Mouse (Mus musculus) ES-Bruce4 (cell line): ENCODE results near the gene Emsy. TPM values are rescaled to one million over a fixed set of nuclear protein-coding genes. Genes with fewer than 3 reads are reported as not detected.

Source experiments
- H3K27ac ChIP-seq: 2 replicates; pipeline ENCODE4 v1.5.1; 2012; ENCODE audit warnings: low read length, inconsistent platforms; ENCODE audit not compliant: insufficient read depth
- H3K27me3 ChIP-seq: 2 replicates; pipeline ENCODE4 v1.6.1; 2012; ENCODE audit warnings: mild to moderate bottlenecking, low read length, inconsistent platforms; ENCODE audit not compliant: control insufficient read depth, poor library complexity, insufficient read depth, severe bottlenecking
- H3K36me3 ChIP-seq: 2 replicates; pipeline ENCODE4 v1.6.1; 2012; ENCODE audit warnings: inconsistent platforms, mild to moderate bottlenecking, low read length, moderate library complexity; ENCODE audit not compliant: control insufficient read depth, poor library complexity, insufficient read depth, severe bottlenecking
- H3K4me1 ChIP-seq: one replicate; pipeline ENCODE4 v1.8.1; 2011; ENCODE audit warnings: low read length; ENCODE audit not compliant: control insufficient read depth, insufficient read depth
- H3K4me3 ChIP-seq: 2 replicates; pipeline ENCODE4 v1.5.1; 2011; ENCODE audit warnings: low read depth, mild to moderate bottlenecking, low read length
- H3K9ac ChIP-seq: 2 replicates; pipeline ENCODE4 v1.6.1; 2012; ENCODE audit warnings: low read depth, mild to moderate bottlenecking, inconsistent platforms; ENCODE audit not compliant: poor library complexity, severe bottlenecking
- H3K9me3 ChIP-seq: replicated peaks from 2 replicates; pipeline ENCODE4 v1.6.1; 2012; ENCODE audit warnings: mild to moderate bottlenecking, low read length, inconsistent platforms; ENCODE audit not compliant: control insufficient read depth, poor library complexity, insufficient read depth, severe bottlenecking
- CTCF ChIP-seq: IDR thresholded peaks from one replicate; pipeline ENCODE4 v1.8.1; 2011; ENCODE audit warnings: low read depth, low read length
- EP300 ChIP-seq: IDR thresholded peaks from 2 replicates; pipeline ENCODE4 v1.6.1; 2011; ENCODE audit warnings: low read depth, low read length; ENCODE audit not compliant: insufficient read depth
- POLR2A ChIP-seq: IDR thresholded peaks from one replicate; pipeline ENCODE4 v1.8.1; 2011; ENCODE audit warnings: low read length; ENCODE audit not compliant: insufficient read depth
- polyA plus RNA-seq: library from polyadenylated mRNA; stranded (reverse); fragments of >200 nt; gene quantifications from 2 replicates; pipeline ENCODE4 v1.2.4, GENCODE M21; 2011; ENCODE audit warnings: low read depth; ENCODE audit not compliant: missing spikeins, insufficient read depth, insufficient read length

The Emsy gene
- polyA plus RNA-seq, 1 experiment = 61.2 TPM

DNA sequence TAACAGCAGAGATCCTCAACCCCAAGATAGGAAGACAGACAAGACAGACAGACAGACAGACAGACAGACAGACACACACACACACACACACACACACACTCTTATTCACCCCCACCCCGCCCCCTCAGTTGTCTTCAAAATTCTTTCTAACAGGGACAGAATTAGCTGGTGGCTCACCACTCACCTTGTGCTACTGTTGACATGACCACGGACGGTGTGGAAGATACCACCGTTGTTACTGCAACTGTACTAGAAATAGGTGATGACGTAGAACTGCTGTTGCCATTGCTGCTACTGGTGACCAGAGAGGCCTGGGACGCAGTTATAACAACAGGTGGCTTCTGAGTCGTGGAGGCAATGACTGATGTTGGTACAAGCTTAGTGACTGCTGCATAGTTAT, 26.6 kb downstream of the Emsy start:
- Histone ChIP-seq H3K4me3 (no peak overlapping the region), H3K9ac (no peak overlapping the region), H3K4me1 (no peaks in the 10 kb centered on the region), H3K36me3 (peaks cover 17% of the 10 kb centered on the region), H3K27ac (no peak overlapping the region), H3K9me3 (no peaks in the 10 kb centered on the region), H3K27me3 (no peaks in the 10 kb centered on the region)
- no peak for TF ChIP-seq EP300
- TF ChIP-seq CTCF = no peak
- no peak for TF ChIP-seq POLR2A

DNA sequence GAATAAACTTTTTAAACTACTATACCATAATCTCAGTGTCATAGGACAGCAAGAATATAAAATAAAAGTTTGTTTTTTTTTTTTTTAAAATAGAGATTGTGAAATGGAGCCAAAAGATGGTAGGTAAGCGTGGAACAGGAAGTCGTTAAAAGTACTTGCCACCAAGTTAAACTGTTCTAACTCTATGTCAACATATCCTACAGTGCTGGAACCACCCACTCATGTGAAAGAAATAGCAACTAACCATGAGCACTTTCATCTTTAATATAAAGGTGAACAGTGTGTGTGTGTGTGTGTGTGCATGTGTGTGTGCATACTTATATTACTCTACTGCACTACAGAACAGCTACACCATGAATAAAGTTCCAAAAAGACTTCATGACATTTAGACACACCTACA, 38.8 kb downstream of the Emsy start:
- H3K36me3 ChIP-seq = peaks cover 22% of the 10 kb centered on the region
- H3K27me3 ChIP-seq = no peaks in the 10 kb centered on the region
- H3K9me3 ChIP-seq = no peaks in the 10 kb centered on the region
- H3K27ac ChIP-seq = no peak overlapping the region
- no peak for TF ChIP-seq EP300
- no peak for TF ChIP-seq CTCF
- TF ChIP-seq POLR2A = no peak
- no peak overlapping the region for H3K4me3 ChIP-seq
- no peaks in the 10 kb centered on the region for H3K4me1 ChIP-seq
- no peak overlapping the region for H3K9ac ChIP-seq

DNA sequence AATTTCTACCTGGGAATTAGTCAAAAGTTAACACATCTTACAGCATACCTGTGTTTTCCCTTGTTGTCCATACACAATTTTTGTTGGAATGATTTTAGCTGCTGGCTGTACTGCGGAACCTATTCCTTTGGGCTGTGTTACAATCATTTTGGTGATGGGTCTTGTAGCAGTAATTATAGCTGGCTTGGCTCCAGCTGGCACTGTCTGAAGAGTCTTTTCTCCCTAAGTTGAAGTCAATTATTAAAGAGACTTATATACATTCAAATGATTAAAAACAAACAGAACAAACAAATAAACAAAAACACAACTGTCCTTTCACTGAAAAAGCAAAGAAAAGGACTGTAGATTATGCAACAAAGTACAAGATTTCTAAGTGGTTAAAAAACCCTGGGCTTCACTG, 43.6 kb downstream of the Emsy start:
- Histone ChIP-seq H3K27me3 (no peaks in the 10 kb centered on the region), H3K9ac (no peak overlapping the region), H3K4me3 (no peak overlapping the region), H3K4me1 (no peaks in the 10 kb centered on the region), H3K36me3 (peaks cover 16% of the 10 kb centered on the region), H3K27ac (no peak overlapping the region), H3K9me3 (no peaks in the 10 kb centered on the region)
- TF ChIP-seq POLR2A = no peak
- TF ChIP-seq CTCF = no peak
- TF ChIP-seq EP300 = no peak

DNA sequence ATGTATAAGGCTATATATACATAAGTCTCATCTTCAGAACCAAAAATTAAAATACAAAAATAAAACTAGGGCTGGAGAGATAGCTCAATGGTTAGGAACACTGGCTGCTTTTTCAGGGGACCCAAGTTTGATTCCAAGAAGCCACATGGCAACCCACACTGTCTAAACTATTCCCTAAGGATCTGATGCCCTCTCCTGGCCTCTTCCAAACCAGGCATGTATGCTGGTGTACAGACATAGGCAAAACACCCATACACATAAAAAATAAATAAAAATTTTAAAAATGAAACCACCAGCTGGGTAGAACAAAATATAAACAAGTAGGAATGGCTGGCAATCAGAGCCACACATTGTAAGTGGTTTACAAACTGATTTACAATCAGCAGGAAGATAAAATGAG, 48.1 kb downstream of the Emsy start:
- Histone ChIP-seq H3K4me3 (no peak overlapping the region), H3K9ac (no peak overlapping the region), H3K4me1 (no peaks in the 10 kb centered on the region), H3K36me3 (peaks cover 6% of the 10 kb centered on the region), H3K9me3 (no peaks in the 10 kb centered on the region), H3K27ac (no peak overlapping the region), H3K27me3 (no peaks in the 10 kb centered on the region)
- no peak for TF ChIP-seq CTCF
- no peak for TF ChIP-seq EP300
- TF ChIP-seq POLR2A = no peak

DNA sequence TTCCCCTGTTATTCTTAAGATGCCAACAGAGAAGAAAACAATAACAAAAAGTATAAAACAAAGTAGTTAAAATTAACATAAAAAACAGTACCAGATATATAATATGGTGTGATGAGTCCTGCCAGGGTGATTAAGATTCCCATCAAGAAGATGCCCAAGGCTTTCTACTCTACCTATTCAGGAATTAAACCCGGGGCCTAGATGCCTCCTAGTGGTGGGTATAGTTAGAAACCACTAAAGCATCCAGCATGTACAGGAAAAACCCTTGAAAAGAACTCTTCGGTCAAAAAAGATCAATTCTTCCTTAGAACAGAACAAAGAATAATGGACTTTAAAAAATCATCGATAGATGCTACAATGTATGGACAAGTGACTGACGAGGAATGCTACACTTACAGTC, 49.4 kb downstream of the Emsy start:
- no peak overlapping the region for H3K4me3 ChIP-seq
- no peak for TF ChIP-seq CTCF
- no peak for TF ChIP-seq EP300
- TF ChIP-seq POLR2A = no peak
- no peaks in the 10 kb centered on the region for H3K4me1 ChIP-seq
- H3K36me3 ChIP-seq = peaks cover 6% of the 10 kb centered on the region
- H3K27me3 ChIP-seq = no peaks in the 10 kb centered on the region
- no peak overlapping the region for H3K9ac ChIP-seq
- no peak overlapping the region for H3K27ac ChIP-seq
- H3K9me3 ChIP-seq = no peaks in the 10 kb centered on the region

DNA sequence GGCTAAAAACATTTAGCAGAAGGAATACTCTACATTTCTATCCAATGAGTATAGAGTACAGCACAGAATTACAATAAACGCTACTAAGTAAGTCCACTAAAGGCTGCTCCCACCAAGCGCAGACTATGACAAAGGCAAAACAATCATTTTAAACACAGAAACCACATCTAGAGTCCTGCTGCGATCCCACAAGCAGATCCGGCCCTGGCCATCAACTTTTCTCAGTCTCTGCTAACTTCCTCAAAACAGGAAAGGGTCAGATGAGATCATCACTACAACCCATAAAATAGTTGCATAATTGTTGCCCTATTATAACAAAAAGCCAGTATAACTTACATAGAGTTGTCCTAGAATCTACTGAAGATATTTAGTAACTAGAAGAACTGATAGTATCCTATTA, 54.9 kb downstream of the Emsy start:
- Histone ChIP-seq H3K4me3 (no peak overlapping the region), H3K27ac (no peak overlapping the region), H3K27me3 (no peaks in the 10 kb centered on the region), H3K9ac (no peak overlapping the region), H3K36me3 (peaks cover 3% of the 10 kb centered on the region; the same call in 1 of the 2 replicates), H3K4me1 (no peaks in the 10 kb centered on the region), H3K9me3 (no peaks in the 10 kb centered on the region)
- no peak for TF ChIP-seq CTCF
- TF ChIP-seq EP300 = no peak
- TF ChIP-seq POLR2A = no peak
